Mouse (Mus musculus) midbrain, embryonic 16.5 days (tissue): ENCODE data around the gene Apoa4. TPM values are rescaled to one million over a fixed set of nuclear protein-coding genes. Genes with fewer than 3 reads are reported as not detected.

ENCODE experiments used
- ATAC-seq: fragments of 200-750 bp; cut with Nextera tagmentation; 2 replicates; pipeline ENCODE4 v1.8.0; 2017; ENCODE audit warnings: moderate TSS enrichment
- H3K27ac ChIP-seq: fragments of 300-500 bp; sonication (generic); 2 replicates; pipeline ENCODE4 v1.5.1; 2014; ENCODE audit warnings: mild to moderate bottlenecking, low read length, mixed read lengths
- H3K27me3 ChIP-seq: fragments of 300-500 bp; sonication (generic); 2 replicates; pipeline ENCODE4 v1.6.1; 2014; ENCODE audit warnings: low read depth, low read length, mixed read lengths; ENCODE audit not compliant: control insufficient read depth, insufficient read depth
- H3K36me3 ChIP-seq: fragments of 300-500 bp; sonication (generic); 2 replicates; pipeline ENCODE4 v1.6.1; 2014; ENCODE audit warnings: mild to moderate bottlenecking, low read length, moderate library complexity, mixed read lengths; ENCODE audit not compliant: control insufficient read depth, insufficient read depth
- H3K4me1 ChIP-seq: fragments of 300-500 bp; sonication (generic); 2 replicates; pipeline ENCODE4 v1.6.1; 2014; ENCODE audit warnings: mild to moderate bottlenecking, low read length, mixed read lengths; ENCODE audit not compliant: control insufficient read depth, insufficient read depth
- H3K4me2 ChIP-seq: fragments of 300-500 bp; sonication (generic); 2 replicates; pipeline ENCODE4 v1.6.1; 2014; ENCODE audit warnings: mild to moderate bottlenecking, low read length, mixed read lengths
- H3K4me3 ChIP-seq: fragments of 300-500 bp; sonication (generic); 2 replicates; pipeline ENCODE4 v1.5.1; 2014; ENCODE audit warnings: low read depth, mild to moderate bottlenecking, low read length, moderate library complexity, mixed read lengths
- H3K9ac ChIP-seq: fragments of 300-500 bp; sonication (generic); 2 replicates; pipeline ENCODE4 v1.6.1; 2014; ENCODE audit warnings: low read depth, low read length, mixed read lengths
- H3K9me3 ChIP-seq: fragments of 300-500 bp; sonication (generic); replicated peaks from 2 replicates; pipeline ENCODE4 v1.6.1; 2014; ENCODE audit warnings: mild to moderate bottlenecking, low read length, mixed read lengths; ENCODE audit not compliant: control insufficient read depth, poor library complexity, severe bottlenecking
- WGBS: fragments of 180-500 bp; shearing (Covaris S2); extraction: QIAGEN DNeasy Blood & Tissue Kit; methylation state at CpG from one replicate; pipeline ENCODE4 v1.1.7; 2014; 5-methylcytosine and 5-hydroxymethylcytosine counted together
- polyA plus RNA-seq: library from polyadenylated mRNA; unstranded; fragments of >200 nt; fragmentation: Nextera tagmentation; extraction: Ambion mirVana; gene quantifications from 2 replicates; pipeline ENCODE4 v1.2.1, GENCODE M21; 2015

Gene Apoa4
- polyA plus RNA-seq, result not detected in 2 replicates

DNA sequence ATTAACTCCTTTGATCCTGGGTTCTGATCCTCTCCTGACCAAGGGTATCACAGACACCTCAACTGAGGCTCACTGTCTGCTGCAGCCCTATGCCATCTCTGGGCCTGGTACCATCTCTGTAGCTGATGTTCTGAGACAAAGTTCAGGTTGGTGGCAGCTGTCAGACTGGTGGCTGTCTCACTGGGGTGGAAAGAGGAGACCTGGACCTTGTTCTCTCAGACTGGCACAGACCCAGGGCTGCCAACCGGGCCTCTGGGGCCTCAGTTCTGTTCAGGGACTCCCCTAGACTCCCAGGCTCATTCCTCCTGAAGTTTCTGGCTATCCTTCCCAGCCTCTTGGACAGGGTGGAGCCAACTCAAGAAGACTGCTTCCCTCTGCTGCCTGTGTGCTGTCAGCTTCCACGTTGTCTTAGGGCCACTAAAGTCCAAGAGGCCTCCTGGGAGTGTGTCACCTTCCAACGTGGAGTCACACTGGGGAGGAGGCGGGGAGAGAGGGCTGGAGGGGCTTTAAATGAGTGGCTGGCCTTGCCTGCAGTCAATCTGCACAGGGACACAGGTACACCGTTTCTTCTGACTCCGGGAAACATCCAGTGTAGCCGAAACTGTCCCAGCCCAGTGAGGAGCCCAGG, at the start of gene Apoa4:
TSS of gene Apoa4 (plus strand) at position 171 of the 628 bp plus-strand sequence.
- Histone ChIP-seq H3K27ac (no peak within 1 kb of the TSS), H3K4me2 (no peak within 1 kb of the TSS), H3K4me1 (no peaks in the 10 kb centered on the region), H3K9ac (no peak within 1 kb of the TSS), H3K4me3 (no peak within 1 kb of the TSS), H3K27me3 (no peaks in the 10 kb centered on the region), H3K36me3 (no peaks in the 10 kb centered on the region), H3K9me3 (no peaks in the 10 kb centered on the region)
- WGBS, result 75% methylated on average over 7 of the region's 7 CpGs
- ATAC-seq, result no peak

DNA sequence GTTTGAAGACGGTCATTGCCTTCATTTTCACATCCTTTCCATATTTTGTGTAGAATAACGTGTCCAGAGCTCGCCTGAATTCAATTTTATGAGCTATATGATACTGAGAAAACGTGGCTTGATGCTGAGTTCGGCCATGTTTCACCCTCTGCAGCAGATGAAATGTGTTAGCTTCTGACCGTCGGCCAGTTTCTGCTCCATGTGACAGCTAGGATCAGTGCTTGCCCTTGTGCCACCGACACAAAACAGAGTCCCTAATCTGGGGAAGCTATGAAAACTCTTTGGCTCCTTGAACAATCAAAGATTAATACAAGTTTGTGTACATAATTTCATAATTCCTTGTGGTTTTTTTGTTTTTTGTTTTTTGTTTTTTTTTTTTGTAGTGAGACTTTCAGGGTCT, 49.3 kb upstream of the Apoa4 start:
- WGBS, result 75% methylated on average over 8 of the region's 8 CpGs
- peaks cover 2% of the 10 kb centered on the region; the same call in 1 of the 2 replicates for H3K4me1 ChIP-seq
- H3K9ac ChIP-seq, result no peak overlapping the region
- no peak overlapping the region for H3K4me3 ChIP-seq
- no peak overlapping the region for H3K27ac ChIP-seq
- no peaks in the 10 kb centered on the region for H3K27me3 ChIP-seq
- no peaks in the 10 kb centered on the region for H3K9me3 ChIP-seq
- peaks cover 13% of the 10 kb centered on the region for H3K36me3 ChIP-seq
- ATAC-seq, result no peak
- H3K4me2 ChIP-seq, result no peak overlapping the region

DNA sequence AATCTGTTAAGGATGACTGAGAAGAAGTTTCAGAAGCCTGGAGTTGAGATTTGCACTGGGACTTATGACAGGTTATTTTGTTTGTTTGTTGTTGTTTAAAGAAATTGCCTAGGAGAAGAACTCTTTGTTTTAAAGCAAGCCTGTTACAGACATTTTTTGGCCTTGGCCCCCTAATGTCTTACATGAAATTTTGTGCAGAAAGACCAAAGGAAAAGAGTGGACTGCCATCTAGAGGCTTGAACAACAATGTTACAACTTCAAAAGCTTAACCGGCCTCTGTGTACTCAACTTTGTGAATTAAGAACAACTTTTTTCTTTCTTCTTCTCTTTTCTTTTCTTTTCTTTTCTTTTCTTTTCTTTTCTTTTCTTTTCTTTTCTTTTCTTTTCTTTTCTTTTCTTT, 48.9 kb upstream of the Apoa4 start:
- Histone ChIP-seq H3K36me3 (peaks cover 13% of the 10 kb centered on the region), H3K4me3 (no peak overlapping the region), H3K9ac (no peak overlapping the region), H3K4me1 (peaks cover 2% of the 10 kb centered on the region; the same call in 1 of the 2 replicates), H3K27me3 (no peaks in the 10 kb centered on the region), H3K27ac (no peak overlapping the region), H3K9me3 (no peaks in the 10 kb centered on the region), H3K4me2 (no peak overlapping the region)
- 26% methylated on average over 1 of the region's 1 CpGs for WGBS
- ATAC-seq, result no peak

DNA sequence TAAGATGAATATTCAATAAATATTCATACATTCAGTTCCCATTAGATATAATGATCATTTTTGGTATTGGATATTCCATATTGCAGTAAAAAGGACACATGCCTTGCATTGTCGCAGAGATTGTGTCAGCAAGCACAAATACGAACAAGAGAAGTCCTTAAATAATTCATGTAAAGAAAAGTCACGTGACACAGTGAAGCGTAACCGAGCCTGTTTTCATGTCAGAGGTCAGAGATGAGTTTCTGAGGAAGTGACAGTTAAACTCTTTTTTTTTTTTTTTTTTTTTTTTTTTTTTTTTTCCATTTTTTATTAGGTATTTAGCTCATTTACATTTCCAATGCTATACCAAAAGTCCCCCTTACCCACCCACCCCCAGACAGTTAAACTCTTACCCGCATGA, 47.9 kb upstream of the Apoa4 start:
- no peaks in the 10 kb centered on the region for H3K27me3 ChIP-seq
- no peak overlapping the region for H3K9ac ChIP-seq
- H3K4me3 ChIP-seq, result no peak overlapping the region
- no peak for ATAC-seq
- WGBS, result 72% methylated on average over 6 of the region's 6 CpGs
- no peaks in the 10 kb centered on the region for H3K9me3 ChIP-seq
- peaks cover 13% of the 10 kb centered on the region for H3K36me3 ChIP-seq
- peaks cover 2% of the 10 kb centered on the region; the same call in 1 of the 2 replicates for H3K4me1 ChIP-seq
- H3K27ac ChIP-seq, result no peak overlapping the region
- no peak overlapping the region for H3K4me2 ChIP-seq

DNA sequence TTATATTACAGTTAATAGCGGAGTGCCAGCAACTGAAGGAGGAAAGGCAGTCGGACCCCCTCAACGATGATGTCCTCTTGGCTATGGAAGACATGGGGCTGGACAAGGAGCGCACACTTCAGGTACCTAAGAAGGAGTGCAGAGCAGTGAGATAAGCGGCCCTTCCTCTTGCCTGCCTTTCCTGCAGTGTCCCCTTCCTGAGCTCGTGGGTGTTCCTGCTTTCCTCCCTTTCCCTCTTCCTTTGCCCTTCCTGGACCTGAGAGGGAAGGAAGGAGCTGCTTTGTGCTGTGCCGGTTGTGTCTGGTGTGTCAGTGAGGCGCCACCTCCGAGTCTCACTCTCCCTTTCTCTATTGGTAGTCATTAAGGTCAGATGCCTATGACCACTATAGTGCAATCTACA, 45.7 kb upstream of the Apoa4 start:
- Histone ChIP-seq H3K9ac (no peak overlapping the region), H3K36me3 (peaks cover 25% of the 10 kb centered on the region), H3K27ac (no peak overlapping the region), H3K4me2 (no peak overlapping the region), H3K9me3 (no peaks in the 10 kb centered on the region), H3K27me3 (no peaks in the 10 kb centered on the region), H3K4me1 (no peaks in the 10 kb centered on the region), H3K4me3 (no peak overlapping the region)
- 89% methylated on average over 9 of the region's 9 CpGs for WGBS
- no peak for ATAC-seq

DNA sequence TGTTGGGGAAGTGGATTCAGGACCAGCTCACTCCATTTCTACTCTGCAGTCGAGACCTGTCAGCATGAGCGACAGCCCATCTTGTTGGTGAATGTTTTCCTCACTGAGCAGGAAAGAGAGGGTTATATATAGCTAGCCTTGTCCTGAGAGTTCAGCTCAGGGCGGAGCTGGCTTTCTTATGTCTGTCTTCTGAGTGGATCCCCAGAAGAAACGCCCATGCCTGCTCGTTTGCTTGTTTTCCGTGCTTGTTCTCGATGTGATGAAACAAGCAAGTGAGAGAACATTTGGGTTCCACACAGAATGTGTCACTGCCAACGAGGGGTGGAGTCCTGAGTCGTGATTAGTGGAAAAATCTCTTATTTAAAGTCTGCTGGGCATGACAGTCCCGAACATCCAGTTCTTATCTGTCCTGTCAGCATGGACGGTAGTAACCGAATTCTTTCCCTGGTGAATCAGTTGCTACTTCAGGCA, 43.8 kb upstream of the Apoa4 start:
- Histone ChIP-seq H3K9me3 (no peaks in the 10 kb centered on the region), H3K27ac (no peak overlapping the region), H3K4me2 (no peak overlapping the region), H3K4me1 (no peaks in the 10 kb centered on the region), H3K36me3 (peaks cover 28% of the 10 kb centered on the region), H3K27me3 (no peaks in the 10 kb centered on the region), H3K9ac (no peak overlapping the region), H3K4me3 (no peak overlapping the region)
- 90% methylated on average over 12 of the region's 12 CpGs for WGBS
- no peak for ATAC-seq

DNA sequence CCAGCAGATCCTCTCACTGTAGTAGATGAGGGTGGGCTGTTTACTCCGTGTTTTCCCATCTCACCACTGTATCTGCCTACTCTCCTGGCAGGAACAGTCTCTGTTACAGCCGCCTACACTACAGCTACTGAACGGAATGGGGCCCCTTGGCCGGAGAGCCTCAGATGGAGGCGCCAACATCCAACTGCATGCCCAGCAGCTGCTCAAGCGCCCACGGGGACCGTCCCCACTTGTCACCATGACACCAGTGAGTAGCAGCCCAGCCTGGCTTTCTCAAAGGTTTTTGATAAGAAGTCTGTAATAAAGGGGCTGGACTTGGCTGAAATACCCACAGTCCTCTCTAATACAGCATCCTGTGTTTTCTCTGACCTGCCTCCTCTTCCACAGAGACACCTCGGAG, 42.0 kb upstream of the Apoa4 start:
- 86% methylated on average over 9 of the region's 9 CpGs for WGBS
- ATAC-seq, result no peak
- Histone ChIP-seq H3K4me3 (no peak overlapping the region), H3K27me3 (no peaks in the 10 kb centered on the region), H3K36me3 (peaks cover 28% of the 10 kb centered on the region), H3K4me1 (no peaks in the 10 kb centered on the region), H3K9ac (no peak overlapping the region), H3K9me3 (no peaks in the 10 kb centered on the region), H3K27ac (no peak overlapping the region), H3K4me2 (no peak overlapping the region)

DNA sequence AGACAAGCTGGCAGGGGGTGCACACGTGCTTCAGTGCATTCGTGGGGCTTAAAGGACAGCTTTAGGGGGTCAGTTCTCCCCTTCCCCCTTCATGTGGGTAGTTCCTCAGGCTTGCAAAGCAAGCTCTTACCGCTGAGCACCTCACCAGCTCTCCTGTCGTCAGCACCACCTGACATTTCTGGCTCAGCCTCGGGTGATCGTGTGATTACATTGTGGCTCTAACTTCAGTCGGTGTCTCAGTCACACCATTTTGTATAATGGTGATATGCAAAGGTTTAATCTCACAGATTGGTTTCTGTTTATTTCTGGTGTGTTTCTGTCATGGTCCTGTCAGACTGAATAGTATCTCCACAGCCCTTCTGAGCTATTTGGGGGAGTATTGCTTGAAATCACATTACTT, 41.6 kb upstream of the Apoa4 start:
- H3K4me2 ChIP-seq, result no peak overlapping the region
- H3K4me3 ChIP-seq, result no peak overlapping the region
- no peak overlapping the region for H3K9ac ChIP-seq
- H3K4me1 ChIP-seq, result no peaks in the 10 kb centered on the region
- no peak overlapping the region for H3K27ac ChIP-seq
- H3K36me3 ChIP-seq, result peaks cover 28% of the 10 kb centered on the region
- no peak for ATAC-seq
- H3K27me3 ChIP-seq, result no peaks in the 10 kb centered on the region
- WGBS, result 83% methylated on average over 7 of the region's 7 CpGs
- H3K9me3 ChIP-seq, result no peaks in the 10 kb centered on the region

DNA sequence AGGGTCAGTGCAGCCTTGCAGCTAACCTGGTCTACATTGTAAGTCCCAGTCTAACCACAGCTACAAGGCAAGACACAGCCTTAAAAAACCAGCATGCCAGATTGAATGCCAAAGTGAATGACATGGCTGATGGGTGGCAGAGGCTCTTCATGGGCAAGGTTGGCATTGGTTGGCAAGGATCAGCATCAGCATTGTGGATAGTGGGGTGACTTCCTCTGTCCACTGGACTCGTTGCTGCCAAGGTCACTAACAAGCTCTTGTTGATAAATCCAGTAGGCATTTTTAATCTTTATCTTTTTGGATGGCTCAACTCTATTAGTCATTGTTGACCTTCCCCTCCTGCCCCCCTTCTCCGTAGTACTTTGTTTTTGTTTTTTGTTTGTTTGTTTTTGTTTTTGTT, 40.9 kb upstream of the Apoa4 start:
- Histone ChIP-seq H3K9me3 (no peaks in the 10 kb centered on the region), H3K4me1 (no peaks in the 10 kb centered on the region), H3K4me2 (no peak overlapping the region), H3K27me3 (no peaks in the 10 kb centered on the region), H3K36me3 (peaks cover 26% of the 10 kb centered on the region), H3K9ac (no peak overlapping the region), H3K4me3 (no peak overlapping the region), H3K27ac (no peak overlapping the region)
- no peak for ATAC-seq
- WGBS, result 94% methylated on average over 2 of the region's 2 CpGs
